Mouse (Mus musculus) v-Abl transformed pro-B cells (cell line): Measurements from ENCODE around the gene Mapk14.

ENCODE experiments used
- in situ Hi-C, 2 experiments: fragments of 400-800 bp; cut with MboI; formaldehyde crosslinking; loops; one replicate each; pipeline ENCODE4 v1.15.1; 2025; ENCODE audit not compliant: unreplicated experiment in 2 of 2

Gene Mapk14

GRCm38 (mm10) chr17:28690776-28691686 is at the start of gene Mapk14:
Mapk14 (plus strand) TSS chr17:28691329.
- in situ Hi-C loops: loop anchor here (5.0 to 25.0 kb wide), 2 partner anchors 236 to 671 kb away; partner anchors contain the start of gene Fgd2 (in 1 of the 2)

GRCm38 (mm10) chr17:28643697-28644096 is 47.4 kb upstream of the Mapk14 start:
- in situ Hi-C loops: no loop called here

GRCm38 (mm10) chr17:28644112-28644511 is 47.0 kb upstream of the Mapk14 start:
- in situ Hi-C loops: no loop called here

- in situ Hi-C loops: loop anchor here (5.0 kb wide), 3 partner anchors 49 to 269 kb away; no protein-coding TSS in a partner anchor
These were observed 44.9 kb upstream of the Mapk14 start for GRCm38 (mm10) chr17:28646221-28646620.

- in situ Hi-C loops: loop anchor here (5.0 kb wide), 3 partner anchors 51 to 271 kb away; no protein-coding TSS in a partner anchor
These were observed 42.3 kb upstream of the Mapk14 start for GRCm38 (mm10) chr17:28648607-28649370.

GRCm38 (mm10) chr17:28650268-28650667 is 40.9 kb upstream of the Mapk14 start:
- in situ Hi-C loops: no loop called here

- in situ Hi-C loops: no loop called here
These were observed 33.2 kb upstream of the Mapk14 start for GRCm38 (mm10) chr17:28657936-28658335.

GRCm38 (mm10) chr17:28659564-28659963 is 31.6 kb upstream of the Mapk14 start:
- in situ Hi-C loops: no loop called here

GRCm38 (mm10) chr17:28682311-28683084 is 8.6 kb upstream of the Mapk14 start:
- in situ Hi-C loops: loop anchor here in 1 of 2 experiments (10.0 to 25.0 kb wide), 2 partner anchors 192 to 680 kb away; partner anchors contain the start of gene Fgd2

- in situ Hi-C loops: loop anchor here in 1 of 2 experiments (10.0 to 25.0 kb wide), 2 partner anchors 191 to 679 kb away; partner anchors contain the start of gene Fgd2
These were observed 7.5 kb upstream of the Mapk14 start for GRCm38 (mm10) chr17:28683601-28684000.

GRCm38 (mm10) chr17:28684631-28685030 is 6.5 kb upstream of the Mapk14 start:
- in situ Hi-C loops: loop anchor here (5.0 to 25.0 kb wide), 3 partner anchors 68 to 678 kb away; partner anchors contain the start of gene Fgd2 (in 1 of the 2)

- in situ Hi-C loops: loop anchor here (5.0 to 25.0 kb wide), 3 partner anchors 65 to 675 kb away; partner anchors contain the start of gene Fgd2 (in 1 of the 2)
These were observed 3.8 kb upstream of the Mapk14 start for GRCm38 (mm10) chr17:28687354-28687753.

- in situ Hi-C loops: loop anchor here (5.0 to 25.0 kb wide), 4 partner anchors 63 to 673 kb away; partner anchors contain the start of gene Fgd2 (in 1 of the 2)
These were observed 1.4 kb upstream of the Mapk14 start, which contains the start of gene Slc26a8 for GRCm38 (mm10) chr17:28689586-28690283. Slc26a8 (minus strand) TSS chr17:28690233.

GRCm38 (mm10) chr17:28691687-28692340 is 685 bp downstream of the Mapk14 start:
- in situ Hi-C loops: loop anchor here (5.0 to 25.0 kb wide), 2 partner anchors 235 to 670 kb away; partner anchors contain the start of gene Fgd2 (in 1 of the 2)

- in situ Hi-C loops: loop anchor here (5.0 to 25.0 kb wide), 2 partner anchors 235 to 670 kb away; partner anchors contain the start of gene Fgd2 (in 1 of the 2)
These were observed 1.2 kb downstream of the Mapk14 start for GRCm38 (mm10) chr17:28692341-28692710.

- in situ Hi-C loops: loop anchor here (5.0 to 25.0 kb wide), 2 partner anchors 234 to 669 kb away; partner anchors contain the start of gene Fgd2 (in 1 of the 2)
These were observed 2.0 kb downstream of the Mapk14 start for GRCm38 (mm10) chr17:28693086-28693485.

GRCm38 (mm10) chr17:28694078-28694477 is 2.9 kb downstream of the Mapk14 start:
- in situ Hi-C loops: loop anchor here (5.0 to 25.0 kb wide), 2 partner anchors 233 to 668 kb away; partner anchors contain the start of gene Fgd2 (in 1 of the 2)

- in situ Hi-C loops: loop anchor here (5.0 to 25.0 kb wide), 2 partner anchors 232 to 667 kb away; partner anchors contain the start of gene Fgd2 (in 1 of the 2)
These were observed 3.7 kb downstream of the Mapk14 start for GRCm38 (mm10) chr17:28694832-28695231.
